Mouse (Mus musculus) adipocyte (in vitro differentiated cells): ENCODE measurements around the gene Gtsf1l.

Experiments used
- DNase-seq: peaks from one replicate; pipeline ENCODE4 v3.0.0-alpha.2; 2016; ENCODE audit warnings: low spot score

Gtsf1l gene

DNA sequence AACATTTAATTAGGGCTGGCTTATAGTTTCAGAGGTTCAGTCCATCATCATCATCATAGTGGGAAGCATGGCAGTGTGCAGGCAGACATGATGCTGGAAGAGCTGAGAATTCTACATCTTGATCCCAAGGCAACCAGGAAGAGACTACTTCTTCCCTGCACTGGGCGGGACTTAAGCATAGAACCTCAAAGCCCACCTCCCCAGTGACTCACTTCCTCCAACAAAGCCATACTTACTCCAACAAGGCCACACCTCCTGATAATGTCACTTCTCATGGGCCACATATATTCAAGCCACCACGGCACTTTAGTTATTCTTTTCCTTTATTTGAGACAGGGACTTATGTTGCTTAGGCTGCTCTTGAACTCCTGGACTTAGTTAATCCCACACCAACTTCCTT, 38.5 kb downstream of the Gtsf1l start:
- DNase-seq = no peak

DNA sequence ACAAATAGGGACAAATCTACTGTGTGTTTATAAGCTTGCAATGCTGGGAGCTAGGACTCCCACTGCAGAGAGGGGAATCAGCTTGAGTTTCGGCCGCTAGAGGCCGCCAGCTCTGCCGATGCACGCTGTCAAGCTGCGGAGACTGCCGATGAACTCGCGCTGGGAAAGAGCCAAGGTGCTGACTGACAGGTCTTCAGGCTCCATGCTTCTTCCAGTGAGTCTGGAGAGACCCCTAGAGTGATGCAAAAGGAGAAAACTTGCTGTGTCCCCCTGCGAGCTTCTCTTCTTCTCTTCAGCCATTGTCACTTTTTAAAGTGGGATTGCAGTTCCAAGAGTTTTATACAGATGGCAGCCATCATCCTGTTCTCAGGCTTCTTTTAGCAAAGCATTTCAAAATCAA, 39.5 kb downstream of the Gtsf1l start:
- DNase-seq = peak; percentile 54

DNA sequence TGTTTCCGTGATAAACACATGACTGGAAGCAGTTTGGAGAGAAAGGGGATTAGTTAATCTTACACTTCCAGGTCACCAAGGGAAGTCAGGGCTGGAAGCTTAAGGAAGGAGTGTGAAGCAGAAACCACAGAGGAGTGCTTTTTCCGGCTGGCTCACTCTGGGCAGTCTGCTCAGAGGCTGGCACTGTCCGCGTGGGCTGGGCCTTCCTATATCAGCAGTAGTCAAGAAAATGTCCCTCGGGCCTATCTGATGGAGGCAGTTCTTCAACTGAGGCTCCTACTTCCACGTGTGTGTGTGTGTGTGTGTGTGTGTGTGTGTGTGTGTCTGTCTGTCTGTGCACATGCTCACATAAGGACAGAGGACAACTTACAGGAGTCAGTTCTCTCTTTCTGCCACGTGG, 47.7 kb downstream of the Gtsf1l start:
- DNase-seq = no peak
